Mouse (Mus musculus): ENCODE data around the gene Gatm. TPM values are rescaled to one million over a fixed set of nuclear protein-coding genes. Genes with fewer than 3 reads are reported as not detected.

Gatm gene
- polyA plus RNA-seq, 1 experiment: 5.9 TPM

DNA sequence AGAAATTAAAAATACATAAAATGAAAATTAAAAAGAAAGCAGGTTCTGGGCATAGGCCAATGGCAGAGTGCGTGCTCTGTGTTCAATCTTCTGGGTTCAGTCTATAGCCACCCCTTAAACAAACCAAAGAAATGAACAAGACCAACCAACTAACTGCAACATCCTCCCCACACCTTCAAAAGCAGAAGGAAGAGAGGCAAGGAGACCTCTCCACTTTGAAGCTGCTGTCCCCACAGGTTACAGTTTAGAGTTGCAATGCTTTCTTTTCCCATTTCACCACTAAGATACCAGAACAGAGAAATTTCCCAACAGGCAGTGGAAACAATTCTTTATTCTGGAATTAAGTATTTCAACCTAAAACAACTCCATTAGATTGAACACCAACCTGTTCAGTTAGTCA, 48.9 kb downstream of the Gatm start:
- no peak overlapping the region for H3K27ac ChIP-seq (ENCODE audit: insufficient read depth, low read length)
- no peak overlapping the region for H3K9ac ChIP-seq (ENCODE audit: low read depth, poor library complexity, severe bottlenecking)
- TF ChIP-seq POLR2A (IDR thresholded peaks at IDR 0.05; ENCODE audit: insufficient read depth, low read length): no peak
- no peak for TF ChIP-seq EP300 (IDR thresholded peaks at IDR 0.05; ENCODE audit: insufficient read depth, low read depth, low read length)
- no peak for TF ChIP-seq CTCF (IDR thresholded peaks at IDR 0.05; ENCODE audit: low read depth, low read length)
- no peaks in the 10 kb centered on the region for H3K9me3 ChIP-seq (replicated peaks; ENCODE audit: control insufficient read depth, insufficient read depth, low read length, poor library complexity, severe bottlenecking)
- H3K27me3 ChIP-seq (ENCODE audit: control insufficient read depth, insufficient read depth, low read length, poor library complexity, severe bottlenecking): no peaks in the 10 kb centered on the region
- H3K4me1 ChIP-seq (ENCODE audit: control insufficient read depth, insufficient read depth, low read length): no peaks in the 10 kb centered on the region
- no peaks in the 10 kb centered on the region for H3K36me3 ChIP-seq (ENCODE audit: control insufficient read depth, insufficient read depth, low read length, poor library complexity, severe bottlenecking)
- H3K4me3 ChIP-seq (ENCODE audit: low read depth, low read length): no peak overlapping the region

DNA sequence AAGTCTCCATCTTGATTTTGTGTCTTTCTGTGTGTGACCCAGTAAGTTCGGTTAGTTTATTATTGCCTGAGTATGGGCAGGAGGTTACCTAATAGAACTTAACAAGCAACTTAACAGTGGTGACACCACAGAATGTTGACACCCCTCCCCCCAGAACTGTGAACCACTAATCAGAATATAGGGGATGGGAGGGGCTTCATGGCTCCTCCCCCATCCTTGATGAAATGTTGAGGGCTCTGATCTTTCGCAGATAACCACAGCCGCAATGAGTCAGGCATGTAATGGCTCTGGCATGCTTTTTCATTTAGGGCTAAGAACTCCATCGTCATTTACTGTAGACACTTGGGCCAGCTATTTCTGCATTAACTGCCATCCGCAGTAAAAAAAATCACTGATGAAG, 49.9 kb downstream of the Gatm start:
- H3K27ac ChIP-seq (ENCODE audit: insufficient read depth, low read length): no peak overlapping the region
- TF ChIP-seq POLR2A (IDR thresholded peaks at IDR 0.05; ENCODE audit: insufficient read depth, low read length): no peak
- TF ChIP-seq EP300 (IDR thresholded peaks at IDR 0.05; ENCODE audit: insufficient read depth, low read depth, low read length): no peak
- TF ChIP-seq CTCF (IDR thresholded peaks at IDR 0.05; ENCODE audit: low read depth, low read length): no peak
- H3K36me3 ChIP-seq (ENCODE audit: control insufficient read depth, insufficient read depth, low read length, poor library complexity, severe bottlenecking): no peaks in the 10 kb centered on the region
- no peak overlapping the region for H3K9ac ChIP-seq (ENCODE audit: low read depth, poor library complexity, severe bottlenecking)
- no peaks in the 10 kb centered on the region for H3K4me1 ChIP-seq (ENCODE audit: control insufficient read depth, insufficient read depth, low read length)
- H3K4me3 ChIP-seq (ENCODE audit: low read depth, low read length): no peak overlapping the region
- H3K9me3 ChIP-seq (replicated peaks; ENCODE audit: control insufficient read depth, insufficient read depth, low read length, poor library complexity, severe bottlenecking): no peaks in the 10 kb centered on the region
- H3K27me3 ChIP-seq (ENCODE audit: control insufficient read depth, insufficient read depth, low read length, poor library complexity, severe bottlenecking): no peaks in the 10 kb centered on the region

DNA sequence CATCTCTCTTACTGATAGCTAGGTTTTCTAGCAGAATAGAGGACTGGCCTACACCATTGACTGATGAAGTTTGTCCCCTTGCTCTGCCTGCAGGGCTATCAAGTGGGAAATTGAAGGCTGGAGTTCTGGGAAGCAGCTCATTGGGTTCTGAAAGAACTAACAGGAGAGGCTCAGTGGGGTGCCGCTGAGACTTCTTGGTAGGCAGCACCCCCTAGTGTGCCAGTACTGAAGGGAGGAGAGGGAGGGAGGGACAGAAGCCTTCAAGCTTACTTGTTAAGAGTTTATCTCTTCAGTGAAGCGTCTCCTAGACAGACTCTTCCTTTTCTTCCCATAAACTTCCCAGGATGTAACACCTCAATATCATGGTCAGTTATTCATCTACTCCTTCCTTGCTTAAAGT, 52.8 kb downstream of the Gatm start:
- Histone ChIP-seq H3K9ac (ENCODE audit: low read depth, poor library complexity, severe bottlenecking) (no peak overlapping the region), H3K9me3 (replicated peaks; ENCODE audit: control insufficient read depth, insufficient read depth, low read length, poor library complexity, severe bottlenecking) (no peaks in the 10 kb centered on the region), H3K27me3 (ENCODE audit: control insufficient read depth, insufficient read depth, low read length, poor library complexity, severe bottlenecking) (no peaks in the 10 kb centered on the region), H3K4me1 (ENCODE audit: control insufficient read depth, insufficient read depth, low read length) (no peaks in the 10 kb centered on the region), H3K36me3 (ENCODE audit: control insufficient read depth, insufficient read depth, low read length, poor library complexity, severe bottlenecking) (no peaks in the 10 kb centered on the region), H3K27ac (ENCODE audit: insufficient read depth, low read length) (no peak overlapping the region), H3K4me3 (ENCODE audit: low read depth, low read length) (no peak overlapping the region)
- TF ChIP-seq CTCF (IDR thresholded peaks at IDR 0.05; ENCODE audit: low read depth, low read length) (peak; percentile 42), POLR2A (IDR thresholded peaks at IDR 0.05; ENCODE audit: insufficient read depth, low read length) (no peak)

Other genes starting within 250 kb of the Gatm start
- 3.7 and 6.0 TPM in 2 replicates for gene Shf, start 242.1 kb downstream of the Gatm start, polyA plus RNA-seq (2011; ENCODE audit: insufficient read depth, insufficient read length, low read depth, missing spikeins)
- not detected in 2 replicates for gene Slc28a2, start 184.8 kb downstream of the Gatm start, polyA plus RNA-seq (2011; ENCODE audit: insufficient read depth, insufficient read length, low read depth, missing spikeins)
- not detected in 2 replicates for gene Gm14085, start 126.4 kb downstream of the Gatm start, polyA plus RNA-seq (2011; ENCODE audit: insufficient read depth, insufficient read length, low read depth, missing spikeins)
- 15.8 and 16.3 TPM in 2 replicates for gene AA467197, start 25.7 kb upstream of the Gatm start, polyA plus RNA-seq (2011; ENCODE audit: insufficient read depth, insufficient read length, low read depth, missing spikeins)
- 8.2 and 9.6 TPM in 2 replicates for gene Slc30a4, start 91.4 kb upstream of the Gatm start, polyA plus RNA-seq (2011; ENCODE audit: insufficient read depth, insufficient read length, low read depth, missing spikeins)
- gene Bloc1s6, start 127.2 kb upstream of the Gatm start, polyA plus RNA-seq (2011; ENCODE audit: insufficient read depth, insufficient read length, low read depth, missing spikeins): 34.8 and 37.5 TPM in 2 replicates
- 0.97 and 2.6 TPM in 2 replicates for gene Sqor, start 153.9 kb upstream of the Gatm start, polyA plus RNA-seq (2011; ENCODE audit: insufficient read depth, insufficient read length, low read depth, missing spikeins)

Measured in ES-Bruce4 (cell line).